Mouse (Mus musculus): ENCODE data around the gene Gde1. TPM values are rescaled to one million over a fixed set of nuclear protein-coding genes. Genes with fewer than 3 reads are reported as not detected.

Gene Gde1
- total and polyA plus RNA-seq, 2 experiments from 2014 or later: 272 to 298 TPM

DNA sequence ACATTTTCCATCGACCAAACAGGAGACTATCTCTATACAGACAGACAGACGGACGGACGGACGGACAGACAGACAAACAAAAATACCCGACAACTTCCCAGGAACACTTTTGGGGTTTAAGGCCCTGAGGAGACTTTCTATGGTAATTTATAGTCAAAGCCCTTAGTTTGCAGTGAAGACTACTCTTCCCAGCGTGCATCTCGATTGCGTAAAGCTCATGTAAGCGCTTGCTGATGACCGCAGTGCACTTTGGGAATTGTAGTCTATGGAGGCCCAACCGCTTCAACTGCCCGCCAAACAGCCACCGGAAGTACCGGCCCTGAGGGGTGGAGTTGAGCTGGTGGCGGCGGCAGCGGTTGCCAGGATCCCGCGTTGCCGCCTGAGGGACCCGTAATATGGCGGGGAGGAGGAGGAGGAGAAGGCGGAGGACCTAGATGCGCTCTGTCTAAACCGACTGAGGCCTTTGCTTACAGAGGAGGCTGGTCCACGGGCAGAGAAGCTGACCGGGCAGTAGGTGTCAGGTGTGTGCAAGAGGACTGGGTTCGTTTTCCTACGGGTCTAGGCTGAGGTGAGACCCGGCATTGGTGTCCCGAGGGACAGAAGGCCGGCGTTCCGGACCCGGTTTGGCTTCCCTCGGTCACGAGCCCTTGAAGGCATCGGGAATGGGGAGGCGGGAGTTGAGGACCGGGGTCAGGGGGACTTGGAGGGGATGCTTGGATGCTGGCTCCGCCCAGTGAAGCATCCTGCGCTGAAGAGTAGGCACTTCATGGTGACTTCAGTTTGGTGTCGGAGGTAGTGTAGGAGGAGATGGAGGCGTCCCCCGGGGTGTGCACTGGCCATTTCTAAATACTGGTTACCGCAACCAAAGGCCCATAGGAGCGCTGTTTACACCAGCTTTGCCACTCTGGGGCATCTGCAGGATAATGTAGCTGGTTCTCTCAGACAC, 6.9 kb upstream of the Gde1 start, which contains the start of gene Ccp110:
Gene Ccp110, plus strand, starts transcription at position 325 of the 946 bp plus-strand sequence.
- Histone ChIP-seq H3K27me3 (ENCODE audit: insufficient read depth, low read length) (no peaks in the 10 kb centered on the region), H3K9me3 (ENCODE audit: low read length) (no peaks in the 10 kb centered on the region), H3K36me3 (ENCODE audit: insufficient read depth, low read length) (peaks cover 4% of the 10 kb centered on the region; the same call in 1 of the 2 replicates), H3K4me2 (ENCODE audit: low read depth, low read length, poor library complexity, severe bottlenecking) (peak within 1 kb of the TSS; percentile 62), H3K9ac (replicated peaks; ENCODE audit: low read length, poor library complexity, severe bottlenecking) (peak within 1 kb of the TSS; percentile 77), H3K4me3 (ENCODE audit: low read depth, low read length) (peak within 1 kb of the TSS; percentile 84), H3K27ac (ENCODE audit: low read depth, low read length) (peak within 1 kb of the TSS; percentile 85), H3K4me1 (ENCODE audit: insufficient read depth, low read length) (peaks cover 6% of the 10 kb centered on the region)
- ATAC-seq (ENCODE audit: low FRiP score) (peak; percentile 95), DNase-seq (ENCODE audit: low spot score) (peak; percentile 99)
- peak; percentile 45 for TF ChIP-seq CTCF (IDR thresholded peaks at IDR 0.05)
- WGBS: under 1% methylated on average over 48 of the region's 48 CpGs

GRCm38 (mm10) chr7:118710776-118711175, 5.2 kb upstream of the Gde1 start:
- 59% methylated on average over 5 of the region's 5 CpGs for WGBS
- DNase-seq (ENCODE audit: low spot score) (no peak), ATAC-seq (ENCODE audit: low FRiP score) (no peak)
- H3K36me3 ChIP-seq (ENCODE audit: insufficient read depth, low read length): no peaks in the 10 kb centered on the region
- no peaks in the 10 kb centered on the region for H3K9me3 ChIP-seq (ENCODE audit: low read length)
- H3K4me2 ChIP-seq (ENCODE audit: low read depth, low read length, poor library complexity, severe bottlenecking): no peak overlapping the region
- no peak overlapping the region for H3K9ac ChIP-seq (replicated peaks; ENCODE audit: low read length, poor library complexity, severe bottlenecking)
- TF ChIP-seq CTCF (IDR thresholded peaks at IDR 0.05): no peak
- peaks cover 6% of the 10 kb centered on the region for H3K4me1 ChIP-seq (ENCODE audit: insufficient read depth, low read length)
- no peak overlapping the region for H3K4me3 ChIP-seq (ENCODE audit: low read depth, low read length)
- H3K27me3 ChIP-seq (ENCODE audit: insufficient read depth, low read length): no peaks in the 10 kb centered on the region
- H3K27ac ChIP-seq (ENCODE audit: low read depth, low read length): no peak overlapping the region

- no peak for TF ChIP-seq CTCF (IDR thresholded peaks at IDR 0.05)
- no peak overlapping the region for H3K27ac ChIP-seq (ENCODE audit: low read depth, low read length)
- H3K9ac ChIP-seq (replicated peaks; ENCODE audit: low read length, poor library complexity, severe bottlenecking): no peak overlapping the region
- 88% methylated on average over 4 of the region's 4 CpGs for WGBS
- H3K4me2 ChIP-seq (ENCODE audit: low read depth, low read length, poor library complexity, severe bottlenecking): no peak overlapping the region
- H3K4me3 ChIP-seq (ENCODE audit: low read depth, low read length): no peak overlapping the region
- no peak for ATAC-seq (ENCODE audit: low FRiP score)
- H3K27me3 ChIP-seq (ENCODE audit: insufficient read depth, low read length): no peaks in the 10 kb centered on the region
- H3K36me3 ChIP-seq (ENCODE audit: insufficient read depth, low read length): no peaks in the 10 kb centered on the region
- H3K9me3 ChIP-seq (ENCODE audit: low read length): no peaks in the 10 kb centered on the region
- DNase-seq (ENCODE audit: low spot score): no peak
- H3K4me1 ChIP-seq (ENCODE audit: insufficient read depth, low read length): peaks cover 5% of the 10 kb centered on the region; the same call in 1 of the 2 replicates
Measured at GRCm38 (mm10) chr7:118708002-118708401, 2.4 kb upstream of the Gde1 start.

GRCm38 (mm10) chr7:118707216-118707615, 1.6 kb upstream of the Gde1 start:
- no peak overlapping the region for H3K4me2 ChIP-seq (ENCODE audit: low read depth, low read length, poor library complexity, severe bottlenecking)
- no peak for TF ChIP-seq CTCF (IDR thresholded peaks at IDR 0.05)
- no peak overlapping the region for H3K27ac ChIP-seq (ENCODE audit: low read depth, low read length)
- H3K4me3 ChIP-seq (ENCODE audit: low read depth, low read length): no peak overlapping the region
- no peaks in the 10 kb centered on the region for H3K27me3 ChIP-seq (ENCODE audit: insufficient read depth, low read length)
- DNase-seq (ENCODE audit: low spot score) (no peak), ATAC-seq (ENCODE audit: low FRiP score) (no peak)
- peaks cover 5% of the 10 kb centered on the region; the same call in 1 of the 2 replicates for H3K4me1 ChIP-seq (ENCODE audit: insufficient read depth, low read length)
- WGBS: 87% methylated on average over 2 of the region's 2 CpGs
- H3K36me3 ChIP-seq (ENCODE audit: insufficient read depth, low read length): no peaks in the 10 kb centered on the region
- no peaks in the 10 kb centered on the region for H3K9me3 ChIP-seq (ENCODE audit: low read length)
- H3K9ac ChIP-seq (replicated peaks; ENCODE audit: low read length, poor library complexity, severe bottlenecking): no peak overlapping the region

GRCm38 (mm10) chr7:118706488-118706887, 910 bp upstream of the Gde1 start:
- no peak overlapping the region for H3K4me2 ChIP-seq (ENCODE audit: low read depth, low read length, poor library complexity, severe bottlenecking)
- ATAC-seq (ENCODE audit: low FRiP score): no peak
- 91% methylated on average over 5 of the region's 5 CpGs for WGBS

DNA sequence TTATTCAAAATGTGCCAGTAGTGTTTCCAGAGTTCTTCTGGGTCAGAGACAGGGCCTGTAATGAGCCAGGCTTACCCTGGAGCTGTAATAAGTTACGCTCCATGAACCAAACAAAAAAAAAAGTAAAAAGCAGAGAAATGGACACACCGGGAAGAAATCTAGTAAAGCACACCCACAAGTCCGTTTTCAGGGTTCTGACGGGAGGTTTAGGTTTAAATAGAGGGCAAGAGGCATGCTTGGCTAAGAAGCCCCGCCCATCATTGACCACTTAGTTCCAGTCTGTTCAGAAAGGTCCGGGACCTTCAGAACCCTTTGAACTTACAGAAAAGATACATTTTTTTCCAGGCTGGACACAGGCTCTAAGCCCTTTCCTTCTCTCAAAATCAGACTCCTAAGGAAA, 473 bp upstream of the Gde1 start:
- Histone ChIP-seq H3K4me1 (ENCODE audit: insufficient read depth, low read length) (peaks cover 5% of the 10 kb centered on the region; the same call in 1 of the 2 replicates), H3K27ac (ENCODE audit: low read depth, low read length) (peak overlapping the region; percentile 91; the same call in 1 of the 2 replicates), H3K4me3 (ENCODE audit: low read depth, low read length) (peak overlapping the region; percentile 64), H3K36me3 (ENCODE audit: insufficient read depth, low read length) (no peaks in the 10 kb centered on the region), H3K9me3 (ENCODE audit: low read length) (no peaks in the 10 kb centered on the region), H3K9ac (replicated peaks; ENCODE audit: low read length, poor library complexity, severe bottlenecking) (no peak overlapping the region), H3K4me2 (ENCODE audit: low read depth, low read length, poor library complexity, severe bottlenecking) (peak overlapping the region; percentile 64), H3K27me3 (ENCODE audit: insufficient read depth, low read length) (no peaks in the 10 kb centered on the region)
- WGBS: 26% methylated on average over 6 of the region's 6 CpGs
- peak; percentile 12; the same call in 1 of the 2 replicates for ATAC-seq (ENCODE audit: low FRiP score)
- TF ChIP-seq CTCF (IDR thresholded peaks at IDR 0.05): no peak
- DNase-seq (ENCODE audit: low spot score): no peak

More at GRCm38 (mm10) chr7:118706488-118706887, 910 bp upstream of the Gde1 start:
- no peak overlapping the region for H3K9ac ChIP-seq (replicated peaks; ENCODE audit: low read length, poor library complexity, severe bottlenecking)
- H3K27ac ChIP-seq (ENCODE audit: low read depth, low read length): no peak overlapping the region
- H3K4me1 ChIP-seq (ENCODE audit: insufficient read depth, low read length): peaks cover 5% of the 10 kb centered on the region; the same call in 1 of the 2 replicates
- no peak for DNase-seq (ENCODE audit: low spot score)
- H3K36me3 ChIP-seq (ENCODE audit: insufficient read depth, low read length): no peaks in the 10 kb centered on the region
- no peaks in the 10 kb centered on the region for H3K9me3 ChIP-seq (ENCODE audit: low read length)
- H3K4me3 ChIP-seq (ENCODE audit: low read depth, low read length): no peak overlapping the region
- no peaks in the 10 kb centered on the region for H3K27me3 ChIP-seq (ENCODE audit: insufficient read depth, low read length)
- no peak for TF ChIP-seq CTCF (IDR thresholded peaks at IDR 0.05)
